Mouse (Mus musculus) kidney, embryonic 15.5 days (tissue): ENCODE measurements around the gene Arl6ip6. TPM values are rescaled to one million over a fixed set of nuclear protein-coding genes. Genes with fewer than 3 reads are reported as not detected.

Experiments
- ATAC-seq: fragments of 200-750 bp; cut with Nextera tagmentation; replicated peaks from 2 replicates; pipeline ENCODE4 v1.8.0; 2017; ENCODE audit warnings: moderate TSS enrichment; ENCODE audit not compliant: low FRiP score
- H3K27ac ChIP-seq: fragments of 300-500 bp; sonication (generic); 2 replicates; pipeline ENCODE4 v1.5.1; 2015; ENCODE audit warnings: mild to moderate bottlenecking, inconsistent platforms
- H3K27me3 ChIP-seq: fragments of 300-500 bp; sonication (generic); 2 replicates; pipeline ENCODE4 v1.6.1; 2015; ENCODE audit warnings: inconsistent platforms
- H3K36me3 ChIP-seq: fragments of 300-500 bp; sonication (generic); 2 replicates; pipeline ENCODE4 v1.6.1; 2015; ENCODE audit warnings: inconsistent platforms
- H3K4me1 ChIP-seq: fragments of 300-500 bp; sonication (generic); 2 replicates; pipeline ENCODE4 v1.6.1; 2015; ENCODE audit warnings: inconsistent platforms
- H3K4me2 ChIP-seq: fragments of 300-500 bp; sonication (generic); 2 replicates; pipeline ENCODE4 v1.6.1; 2015; ENCODE audit warnings: moderate library complexity, mild to moderate bottlenecking, inconsistent platforms
- H3K4me3 ChIP-seq: fragments of 300-500 bp; sonication (generic); replicated peaks from 2 replicates; pipeline ENCODE4 v1.5.1; 2015; ENCODE audit warnings: mild to moderate bottlenecking, inconsistent platforms
- H3K9ac ChIP-seq: fragments of 300-500 bp; sonication (generic); 2 replicates; pipeline ENCODE4 v1.6.1; 2015; ENCODE audit warnings: mild to moderate bottlenecking, inconsistent platforms
- H3K9me3 ChIP-seq: fragments of 300-500 bp; sonication (generic); replicated peaks from 2 replicates; pipeline ENCODE4 v1.6.1; 2016; ENCODE audit warnings: inconsistent platforms
- WGBS: fragments of 180-500 bp; shearing (Covaris S2); methylation state at CpG from one replicate; pipeline ENCODE4 v1.1.7; 2015; ENCODE audit warnings: mixed read lengths; 5-methylcytosine and 5-hydroxymethylcytosine counted together
- polyA plus RNA-seq: library from polyadenylated mRNA; unstranded; fragments of >200 nt; fragmentation: Nextera tagmentation; extraction: Ambion mirVana; gene quantifications from 2 replicates; pipeline ENCODE4 v1.2.1, GENCODE M21; 2015

Arl6ip6 gene
- polyA plus RNA-seq, 1 experiment from 2014 or later = 48.2 TPM

- H3K27ac ChIP-seq = no peak overlapping the region
Observed at GRCm38 (mm10) chr2:53204373-53205274, 13.1 kb downstream of the Arl6ip6 start.

DNA sequence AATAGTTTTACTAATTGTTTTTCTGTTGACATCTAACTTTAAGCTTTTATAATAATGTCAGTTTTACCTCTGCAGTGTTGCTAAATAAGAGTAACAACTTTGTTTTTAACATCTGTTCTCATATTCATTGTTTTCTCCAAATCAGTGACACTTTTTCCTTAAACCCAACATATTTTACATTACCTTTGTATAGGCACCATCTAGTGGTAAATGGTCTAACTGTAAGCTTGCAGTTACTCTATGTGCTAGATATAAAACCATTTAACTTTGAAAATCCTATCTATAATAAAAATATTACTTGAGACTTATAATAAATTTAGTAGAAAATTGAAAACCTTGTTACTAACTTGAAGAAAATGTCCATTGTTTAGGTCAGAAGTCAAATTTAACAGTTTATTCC lies 15.2 kb downstream of the Arl6ip6 start:
- H3K36me3 ChIP-seq = peaks cover 41% of the 10 kb centered on the region
- no peak for ATAC-seq
- H3K27ac ChIP-seq = no peak overlapping the region
- no peak overlapping the region for H3K4me2 ChIP-seq
- no peaks in the 10 kb centered on the region for H3K27me3 ChIP-seq
- H3K4me3 ChIP-seq = no peak overlapping the region
- no peaks in the 10 kb centered on the region for H3K9me3 ChIP-seq
- H3K9ac ChIP-seq = no peak overlapping the region
- H3K4me1 ChIP-seq = no peaks in the 10 kb centered on the region

More at GRCm38 (mm10) chr2:53204373-53205274, 13.1 kb downstream of the Arl6ip6 start:
- Histone ChIP-seq H3K4me1 (no peaks in the 10 kb centered on the region), H3K9ac (no peak overlapping the region), H3K9me3 (no peaks in the 10 kb centered on the region), H3K4me2 (no peak overlapping the region), H3K4me3 (no peak overlapping the region), H3K36me3 (peaks cover 39% of the 10 kb centered on the region), H3K27me3 (no peaks in the 10 kb centered on the region)
- ATAC-seq = 0 out of 2 replicates have a peak, but pooled peaks have one; percentile 33
- WGBS = 65% methylated on average over 5 of the region's 5 CpGs

GRCm38 (mm10) chr2:53213493-53213892 lies 22.0 kb downstream of the Arl6ip6 start:
- Histone ChIP-seq H3K4me3 (no peak overlapping the region), H3K9ac (no peak overlapping the region), H3K4me2 (no peak overlapping the region), H3K4me1 (no peaks in the 10 kb centered on the region), H3K27me3 (no peaks in the 10 kb centered on the region), H3K9me3 (no peaks in the 10 kb centered on the region), H3K27ac (no peak overlapping the region), H3K36me3 (peaks cover 74% of the 10 kb centered on the region)
- no peak for ATAC-seq
- 92% methylated on average over 1 of the region's 1 CpGs for WGBS

DNA sequence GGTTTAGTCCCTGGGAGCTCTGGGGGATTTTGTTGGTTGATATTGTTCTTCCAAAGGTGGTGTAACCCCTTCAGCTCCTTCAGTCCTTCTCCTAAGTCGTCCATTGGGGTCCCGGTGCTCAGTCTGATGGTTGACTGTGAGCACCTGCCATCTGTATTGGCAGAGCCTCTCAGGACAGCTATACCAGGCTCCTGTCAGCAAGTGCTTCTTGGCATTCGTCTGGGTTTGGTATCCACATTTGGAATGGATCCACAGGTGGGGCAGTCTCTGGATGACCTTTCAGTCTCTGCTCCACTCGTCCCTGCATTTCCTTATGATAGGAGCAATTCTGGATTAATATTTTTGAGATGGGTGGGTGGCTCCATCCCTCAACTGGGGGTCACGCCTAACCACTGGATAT lies 30.7 kb downstream of the Arl6ip6 start:
- Histone ChIP-seq H3K4me3 (no peak overlapping the region), H3K27ac (no peak overlapping the region), H3K27me3 (no peaks in the 10 kb centered on the region), H3K9ac (no peak overlapping the region), H3K4me1 (no peaks in the 10 kb centered on the region), H3K9me3 (peaks cover 2% of the 10 kb centered on the region; the same call in 1 of the 2 replicates), H3K36me3 (peaks cover 28% of the 10 kb centered on the region), H3K4me2 (no peak overlapping the region)
- 90% methylated on average over 5 of the region's 5 CpGs for whole genome bisulfite sequencing
- ATAC-seq = no peak

- Histone ChIP-seq H3K4me3 (no peak overlapping the region), H3K9ac (no peak overlapping the region), H3K4me2 (no peak overlapping the region), H3K27ac (no peak overlapping the region), H3K27me3 (no peaks in the 10 kb centered on the region), H3K9me3 (no peaks in the 10 kb centered on the region), H3K36me3 (no peaks in the 10 kb centered on the region), H3K4me1 (no peaks in the 10 kb centered on the region)
- WGBS = 75% methylated on average over 2 of the region's 2 CpGs
- no peak for ATAC-seq
Observed at GRCm38 (mm10) chr2:53256982-53257381, 65.5 kb downstream of the Arl6ip6 start.

Other genes starting within 250 kb of the Arl6ip6 start
- gene Prpf40a, start 442 bp upstream of the Arl6ip6 start, polyA plus RNA-seq = 157 and 168 TPM in 2 replicates